Mouse (Mus musculus): ENCODE results near the gene B3gnt9.

DNA sequence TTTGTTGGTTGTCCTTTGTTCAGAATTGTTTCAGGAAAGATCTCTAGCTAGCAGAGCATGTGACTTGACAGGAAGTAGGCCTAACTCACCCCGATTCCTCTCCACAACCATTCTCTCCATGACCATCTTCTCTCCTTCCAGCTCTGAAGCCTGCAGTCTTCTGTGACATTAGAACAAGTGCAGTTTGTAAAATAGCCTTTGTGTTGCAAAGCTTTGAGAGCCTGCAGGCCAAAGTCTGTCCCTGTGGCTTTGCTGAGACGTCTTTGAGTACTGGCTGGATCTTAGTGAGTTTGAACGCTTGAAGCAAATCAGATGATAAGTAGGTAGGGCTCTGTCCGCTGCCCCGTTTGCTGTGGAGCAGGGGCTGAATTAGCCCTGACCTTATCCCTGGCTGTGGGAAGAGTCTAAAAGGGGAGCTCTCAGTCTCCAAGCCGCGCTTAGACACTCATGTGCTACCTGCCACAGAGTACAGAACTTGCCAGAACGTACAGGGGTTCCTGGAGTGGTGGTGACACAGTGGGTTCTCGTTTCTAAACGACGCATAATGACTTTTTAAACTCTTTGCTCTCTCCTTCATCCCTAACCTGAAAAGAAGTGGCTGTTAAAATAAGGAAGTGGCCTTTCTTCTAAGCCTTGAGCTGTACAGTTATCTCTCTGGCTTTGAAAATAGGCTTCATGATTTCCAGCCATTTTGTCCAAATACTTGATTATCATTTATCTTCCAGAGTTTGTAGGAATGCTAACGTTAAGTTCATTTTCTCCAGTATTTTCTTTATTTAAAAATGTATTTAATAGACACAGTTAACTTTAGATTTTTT is 23.2 kb downstream of the B3gnt9 start:
- TF ChIP-seq POLR2A (IDR thresholded peaks at IDR 0.05; ENCODE audit: extremely low read depth, insufficient read depth, low read length) (no peak), CTCF (IDR thresholded peaks at IDR 0.05; ENCODE audit: low read depth, low read length) (no peak)

All from liver, adult 2 months (tissue).